In the genomic region with DNA sequence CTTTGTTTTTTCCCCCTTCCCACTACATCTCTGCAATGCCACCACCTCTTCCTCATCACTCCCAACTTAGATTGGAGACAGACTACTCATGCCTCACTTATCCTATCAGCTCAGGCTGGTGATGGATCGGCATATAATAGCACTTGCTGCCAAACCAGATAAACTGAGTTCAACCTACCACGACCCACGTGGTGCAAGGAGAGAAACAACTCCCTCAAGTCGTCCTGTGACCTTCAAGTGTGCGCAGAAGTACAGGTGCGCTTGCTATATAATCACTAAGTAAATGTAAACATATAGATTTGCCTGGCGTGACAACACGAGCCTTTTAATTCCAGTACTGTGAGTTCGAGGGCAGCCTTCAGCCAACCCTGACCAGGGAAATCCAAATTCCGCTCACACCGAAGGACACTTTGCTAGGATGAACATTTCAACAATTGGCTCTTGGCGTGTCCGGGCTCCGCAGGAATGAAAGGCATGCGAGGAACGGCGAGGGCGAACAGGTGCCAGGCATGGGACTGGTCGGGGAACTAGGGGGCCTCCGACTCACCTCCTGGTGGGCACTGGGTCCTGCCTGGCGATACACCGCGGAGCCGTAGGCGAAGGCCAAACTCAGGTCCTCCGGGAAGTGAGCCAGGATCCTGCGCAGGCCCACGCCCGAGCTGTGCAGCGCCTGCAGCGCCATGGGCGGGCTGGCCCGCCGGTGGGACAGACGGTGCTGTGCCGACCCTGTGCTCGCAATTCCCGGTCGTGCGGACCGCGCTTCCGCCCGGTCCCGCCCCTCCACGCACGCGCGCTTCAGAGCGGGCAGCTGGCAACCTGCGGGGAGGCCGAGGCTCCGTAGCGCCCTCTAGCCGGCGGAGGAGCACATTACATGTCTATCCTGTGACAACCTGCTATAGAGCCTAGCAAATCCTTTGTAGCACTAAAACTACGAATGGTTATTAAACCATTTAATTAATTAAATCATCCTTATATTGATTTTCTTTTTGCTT, we compare ENCODE assay signal across 8 mouse cellular contexts. TPM values are rescaled to one million over a fixed set of nuclear protein-coding genes. Genes with fewer than 3 reads are reported as not detected.
DNase-seq lines count a peak whose midpoint lies in the region; ATAC-seq and TF ChIP-seq lines count a peak whose summit lies in the region.

A gene (minus strand): TSS at position 774 of the 992 bp plus-strand sequence.

- H3K4me1 ChIP-seq in heart, embryonic 10.5 days = peaks cover 9% of the 10 kb centered on the region
- peaks cover 11% of the 10 kb centered on the region for H3K4me1 ChIP-seq in kidney, embryonic 14.5 days (ENCODE audit: control insufficient read depth, insufficient read depth, low read length)

- peak; percentile 89 for DNase-seq in CD4-positive helper T cell, adult 2 months (ENCODE audit: low read depth, low spot score)
- DNase-seq in brain, embryonic 14.5 days (ENCODE audit: low read depth) = peak; percentile 96
- DNase-seq in heart, embryonic 10.5 days (ENCODE audit: low spot score) = peak; percentile 94
- DNase-seq in liver = peak; percentile 89
- DNase-seq in monocyte, adult 2 months (ENCODE audit: low read depth in 1 of 2, low spot score in 2 of 2) = peak; percentile 55 to 68
- DNase-seq in spleen, postnatal 14 days (ENCODE audit: low spot score in 2 of 2) = peak; percentile 75 to 84

- no peaks in the 10 kb centered on the region for H3K9me3 ChIP-seq in heart, embryonic 10.5 days
- no peaks in the 10 kb centered on the region for H3K9me3 ChIP-seq in kidney, embryonic 14.5 days (ENCODE audit: control insufficient read depth, low read length)

- peak; percentile 98 for TF ChIP-seq CTCF in brain, embryonic 14.5 days (IDR thresholded peaks at IDR 0.05; ENCODE audit: borderline replicate concordance, extremely low read depth, insufficient read depth, insufficient read length)

- peak; percentile 75 for TF ChIP-seq POLR2A in brain, embryonic 14.5 days (IDR thresholded peaks at IDR 0.05; ENCODE audit: borderline replicate concordance, extremely low read depth, insufficient read depth, insufficient read length, poor library complexity, severe bottlenecking)

- WGBS in heart, embryonic 10.5 days = 1% methylated on average over 57 of the region's 57 CpGs
- 2% methylated on average over 53 of the region's 57 CpGs for WGBS in kidney, embryonic 14.5 days

- H3K27ac ChIP-seq in heart, embryonic 10.5 days = peak within 1 kb of the TSS; percentile 86
- peak within 1 kb of the TSS; percentile 30; the same call in 1 of the 2 replicates for H3K27ac ChIP-seq in kidney, embryonic 14.5 days (ENCODE audit: low read depth, low read length)

- no peaks in the 10 kb centered on the region for H3K27me3 ChIP-seq in heart, embryonic 10.5 days (ENCODE audit: insufficient read depth, poor library complexity, severe bottlenecking)
- no peaks in the 10 kb centered on the region for H3K27me3 ChIP-seq in kidney, embryonic 14.5 days (ENCODE audit: control insufficient read depth, insufficient read depth, low read length)

- H3K4me3 ChIP-seq in heart, embryonic 10.5 days = peak within 1 kb of the TSS; percentile 87
- H3K4me3 ChIP-seq in kidney, embryonic 14.5 days (ENCODE audit: low read length) = peak within 1 kb of the TSS; percentile 96

- ATAC-seq in erythroblast, adult 5-6 weeks (replicated peaks; ENCODE audit: low FRiP score, poor library complexity, severe bottlenecking) = peak; percentile 98
- peak; percentile 95 for ATAC-seq in kidney, embryonic 14.5 days (ENCODE audit: low FRiP score, low TSS enrichment)

- H3K9ac ChIP-seq in kidney, embryonic 14.5 days (ENCODE audit: low read depth, low read length) = peak within 1 kb of the TSS; percentile 84

- peak within 1 kb of the TSS; percentile 80 for H3K4me2 ChIP-seq in kidney, embryonic 14.5 days (replicated peaks; ENCODE audit: low read depth, low read length)

- H3K36me3 ChIP-seq in heart, embryonic 10.5 days = peaks cover 25% of the 10 kb centered on the region
- H3K36me3 ChIP-seq in kidney, embryonic 14.5 days (ENCODE audit: control insufficient read depth, insufficient read depth, low read length) = peaks cover 21% of the 10 kb centered on the region

RNA-seq across cellular contexts. Expression of the gene that starts here (rescaled TPM):
- 38.6 and 46.8 TPM in 2 replicates for polyA plus RNA-seq in brain, embryonic 14.5 days (2012; rRNA removed)
- total RNA-seq in erythroblast, adult 5-6 weeks (2015; ENCODE audit: low replicate concordance) = 13.2 and 13.8 TPM in 2 replicates
- 9.0 and 12.5 TPM in 2 replicates for total RNA-seq in erythroblast, adult 5-6 weeks (2017; ENCODE audit: low replicate concordance)
- 51.9 and 70.3 TPM in 2 replicates for polyA plus RNA-seq in heart, embryonic 10.5 days (2016; fragmentation: Nextera tagmentation; extraction: Ambion mirVana)
- 75.1 and 75.7 TPM in 2 replicates for polyA plus RNA-seq in kidney, embryonic 14.5 days (2014; fragmentation: Nextera tagmentation; extraction: Ambion mirVana)

Comparison
In these comparisons a context has a peak if more than half of its experiments do, and no peak if none do; other contexts are left out.
1. Peak in every context shown above with its lines: DNase-seq, ATAC-seq, H3K4me3 ChIP-seq and H3K27ac ChIP-seq.